Mouse (Mus musculus) midbrain, postnatal 0 days (tissue): ENCODE data around the gene Gamt. TPM values are rescaled to one million over a fixed set of nuclear protein-coding genes. Genes with fewer than 3 reads are reported as not detected.
A peak's percentile ranks its signal among the peaks of the same experiment; 100 is the strongest.

Experiments
- ATAC-seq: fragments of 200-750 bp; cut with Nextera tagmentation; 2 replicates; pipeline ENCODE4 v1.8.0; 2017; ENCODE audit warnings: moderate number of reproducible peaks, mild to moderate bottlenecking, moderate TSS enrichment, moderate library complexity; ENCODE audit not compliant: low FRiP score
- DNase-seq: peaks from one replicate; pipeline ENCODE4 v3.0.0-alpha.2; 2015; ENCODE audit warnings: low spot score
- H3K27ac ChIP-seq: fragments of 300-500 bp; sonication (generic); 2 replicates; pipeline ENCODE4 v1.5.1; 2014; ENCODE audit warnings: low read depth, mild to moderate bottlenecking, low read length, mixed read lengths
- H3K27me3 ChIP-seq: fragments of 300-500 bp; sonication (generic); 2 replicates; pipeline ENCODE4 v1.6.1; 2014; ENCODE audit warnings: low read length, control low read depth, mixed read lengths; ENCODE audit not compliant: insufficient read depth
- H3K36me3 ChIP-seq: fragments of 300-500 bp; sonication (generic); 2 replicates; pipeline ENCODE4 v1.6.1; 2014; ENCODE audit warnings: low read length, control low read depth, mixed read lengths; ENCODE audit not compliant: insufficient read depth
- H3K4me1 ChIP-seq: fragments of 300-500 bp; sonication (generic); 2 replicates; pipeline ENCODE4 v1.6.1; 2014; ENCODE audit warnings: mild to moderate bottlenecking, control low read depth, antibody characterized with exemption, low read length, mixed read lengths; ENCODE audit not compliant: insufficient read depth
- H3K4me2 ChIP-seq: fragments of 300-500 bp; sonication (generic); 2 replicates; pipeline ENCODE4 v1.6.1; 2014; ENCODE audit warnings: low read depth, mild to moderate bottlenecking, low read length, mixed read lengths; ENCODE audit not compliant: poor library complexity, severe bottlenecking
- H3K4me3 ChIP-seq: fragments of 300-500 bp; sonication (generic); 2 replicates; pipeline ENCODE4 v1.5.1; 2014; ENCODE audit warnings: low read depth, mild to moderate bottlenecking, low read length, moderate library complexity
- H3K9ac ChIP-seq: fragments of 300-500 bp; sonication (generic); replicated peaks from 2 replicates; pipeline ENCODE4 v1.6.1; 2014; ENCODE audit warnings: mild to moderate bottlenecking, low read length, moderate library complexity, mixed read lengths; ENCODE audit not compliant: poor library complexity, severe bottlenecking
- H3K9me3 ChIP-seq: fragments of 300-500 bp; sonication (generic); 2 replicates; pipeline ENCODE4 v1.6.1; 2016; ENCODE audit warnings: low read length, control low read depth
- CTCF ChIP-seq: IDR thresholded peaks from 2 replicates; pipeline ENCODE4 v1.5.1; 2016; ENCODE audit warnings: antibody characterized with exemption, mild to moderate bottlenecking
- WGBS: fragments of 180-500 bp; shearing (Covaris S2); extraction: QIAGEN DNeasy Blood & Tissue Kit; methylation state at CpG from one replicate; pipeline ENCODE4 v1.1.7; 2014; 5-methylcytosine and 5-hydroxymethylcytosine counted together
- polyA plus RNA-seq: library from polyadenylated mRNA; unstranded; fragments of >200 nt; fragmentation: Nextera tagmentation; extraction: Ambion mirVana; gene quantifications from 2 replicates; pipeline ENCODE4 v1.2.1, GENCODE M21; 2015
- total RNA-seq: library from RNA; depleted of rRNA; stranded (reverse); fragments of >200 nt; gene quantifications from 2 replicates; pipeline ENCODE4 v1.2.3, GENCODE M21; 2014

Gene Gamt
- total and polyA plus RNA-seq, 2 experiments from 2014 or later = 14.3 to 16.8 TPM

DNA sequence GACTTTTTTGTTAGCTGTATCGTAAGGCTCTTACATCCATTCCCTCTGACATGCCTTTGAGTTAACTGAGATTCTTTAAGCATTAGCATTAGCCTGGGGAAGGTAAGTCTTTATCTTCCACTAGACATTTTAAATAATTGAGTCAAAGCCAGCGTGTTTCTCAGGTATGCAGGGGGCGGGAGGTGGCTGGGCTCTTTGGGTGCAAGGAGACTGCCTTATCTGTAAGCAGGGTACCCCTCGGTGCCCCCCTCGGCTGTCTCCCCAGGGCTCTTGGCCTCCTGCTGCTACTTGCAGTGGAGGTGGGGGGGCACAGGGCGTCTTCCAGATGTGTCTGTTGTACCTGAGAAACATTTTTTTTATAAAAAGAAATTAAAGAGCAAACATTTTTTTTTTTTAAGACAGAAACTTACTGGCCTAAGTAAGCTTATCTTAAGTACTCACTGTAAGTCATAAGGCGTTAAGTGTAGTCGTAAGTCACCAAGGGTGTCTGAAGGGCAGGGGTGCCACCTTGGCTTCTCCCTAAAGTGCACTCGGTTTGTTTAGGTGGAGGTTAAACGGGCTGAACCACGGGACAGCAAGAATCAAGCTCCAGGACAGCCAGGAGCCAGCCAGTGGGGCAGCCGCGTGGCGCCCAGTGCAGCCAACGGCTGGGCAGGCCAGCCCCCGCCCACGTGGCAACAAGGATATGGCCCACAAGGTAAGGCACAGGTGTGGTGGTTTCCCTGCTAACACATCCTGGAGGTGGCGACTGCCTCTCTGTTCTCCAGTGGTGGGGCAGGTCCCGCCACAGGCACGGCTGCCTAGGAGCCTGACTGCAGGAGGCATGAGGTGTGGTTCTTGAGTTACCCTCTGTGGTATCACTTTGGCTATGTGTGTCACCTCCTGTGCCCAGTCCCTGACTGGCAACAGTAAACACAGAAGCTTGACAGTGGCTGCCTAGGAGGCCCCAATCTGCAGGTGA, 21.9 kb upstream of the Gamt start:
- H3K4me3 ChIP-seq = no peak overlapping the region
- DNase-seq (no peak), ATAC-seq (no peak)
- H3K36me3 ChIP-seq = peaks cover 79% of the 10 kb centered on the region
- TF ChIP-seq CTCF = no peak
- no peak overlapping the region for H3K4me2 ChIP-seq
- no peaks in the 10 kb centered on the region for H3K4me1 ChIP-seq
- no peaks in the 10 kb centered on the region for H3K27me3 ChIP-seq
- 0 out of 2 replicates have a peak overlapping the region, but pooled peaks have one; percentile 13 for H3K9ac ChIP-seq
- no peak overlapping the region for H3K27ac ChIP-seq
- 89% methylated on average over 19 of the region's 20 CpGs for WGBS
- H3K9me3 ChIP-seq = no peaks in the 10 kb centered on the region

DNA sequence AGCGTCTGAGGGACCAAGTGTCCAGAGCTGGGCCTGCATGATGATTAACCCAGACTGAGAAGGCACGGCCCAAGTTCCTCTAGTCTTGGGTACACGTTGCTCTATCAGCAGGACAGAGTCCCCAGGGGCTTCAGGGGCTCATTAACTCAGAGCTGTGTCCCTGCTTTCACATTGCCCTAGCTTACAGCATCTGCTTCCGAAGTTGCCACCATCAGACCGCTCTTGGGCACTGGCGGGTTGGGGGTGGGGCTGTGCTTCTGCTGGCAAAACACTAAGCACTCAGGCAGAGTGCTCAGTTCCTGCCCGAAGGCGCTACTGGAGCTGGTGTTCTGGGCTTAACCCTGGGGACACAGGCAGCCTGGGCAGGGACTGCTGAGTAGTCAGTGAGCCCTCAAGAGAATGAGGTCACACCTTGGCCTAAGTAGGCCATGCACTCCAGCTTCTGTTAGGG, 21.1 kb upstream of the Gamt start:
- Histone ChIP-seq H3K4me2 (no peak overlapping the region), H3K4me3 (no peak overlapping the region), H3K36me3 (peaks cover 79% of the 10 kb centered on the region), H3K9me3 (no peaks in the 10 kb centered on the region), H3K27me3 (no peaks in the 10 kb centered on the region), H3K27ac (no peak overlapping the region), H3K9ac (0 out of 2 replicates have a peak overlapping the region, but pooled peaks have one; percentile 13), H3K4me1 (no peaks in the 10 kb centered on the region)
- no peak for TF ChIP-seq CTCF
- ATAC-seq (no peak), DNase-seq (peak; percentile 49)
- WGBS = 62% methylated on average over 8 of the region's 8 CpGs

DNA sequence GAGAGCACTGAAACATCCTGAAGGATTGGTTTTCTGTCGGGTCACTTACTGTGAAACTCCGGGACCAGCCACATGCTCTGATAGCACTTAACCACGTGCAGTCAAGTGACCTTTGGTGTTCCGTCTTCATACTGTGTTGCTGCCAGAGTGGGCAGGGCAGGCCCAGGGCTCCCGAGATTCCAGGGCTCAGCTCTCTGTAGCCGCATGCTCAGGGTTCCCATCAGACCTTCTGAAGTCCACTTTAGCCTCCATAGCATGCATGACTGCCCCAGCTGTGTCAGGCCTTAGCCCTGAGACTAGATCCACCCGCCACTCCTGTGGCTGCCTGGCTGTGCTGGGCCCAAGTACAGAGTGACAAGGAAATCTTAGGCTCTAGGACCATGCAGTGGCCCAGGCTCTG, 20.5 kb upstream of the Gamt start:
- Histone ChIP-seq H3K9me3 (no peaks in the 10 kb centered on the region), H3K27me3 (no peaks in the 10 kb centered on the region), H3K27ac (no peak overlapping the region), H3K4me1 (no peaks in the 10 kb centered on the region), H3K4me2 (no peak overlapping the region), H3K4me3 (no peak overlapping the region), H3K9ac (no peak overlapping the region), H3K36me3 (peaks cover 75% of the 10 kb centered on the region)
- ATAC-seq (no peak), DNase-seq (no peak)
- TF ChIP-seq CTCF = no peak
- 85% methylated on average over 7 of the region's 7 CpGs for WGBS

DNA sequence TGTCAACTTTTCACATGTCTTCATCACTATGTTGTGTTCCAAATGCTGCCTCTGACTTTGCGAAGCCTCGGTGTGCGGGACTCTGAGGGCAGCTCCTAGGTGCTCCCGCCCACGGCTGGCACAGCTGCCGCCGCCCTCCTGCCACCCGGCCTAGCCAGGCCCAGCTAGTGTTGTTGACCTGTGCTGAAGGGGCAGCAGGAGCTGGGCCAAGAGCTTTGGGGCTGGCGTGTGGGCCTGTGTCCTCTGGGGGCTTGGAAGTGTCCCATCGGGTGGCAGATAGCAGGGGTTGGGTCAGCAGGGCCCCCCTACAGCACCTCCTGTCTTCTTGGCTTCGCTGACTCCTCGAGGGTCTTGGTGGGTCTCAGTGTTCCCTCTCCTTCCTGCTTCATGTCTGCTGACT, 18.5 kb upstream of the Gamt start:
- H3K9ac ChIP-seq = no peak overlapping the region
- no peaks in the 10 kb centered on the region for H3K27me3 ChIP-seq
- H3K4me2 ChIP-seq = no peak overlapping the region
- no peaks in the 10 kb centered on the region for H3K4me1 ChIP-seq
- no peaks in the 10 kb centered on the region for H3K9me3 ChIP-seq
- no peak for DNase-seq
- peaks cover 70% of the 10 kb centered on the region for H3K36me3 ChIP-seq
- ATAC-seq = no peak
- no peak for TF ChIP-seq CTCF
- H3K4me3 ChIP-seq = no peak overlapping the region
- H3K27ac ChIP-seq = no peak overlapping the region
- 92% methylated on average over 12 of the region's 12 CpGs for WGBS

DNA sequence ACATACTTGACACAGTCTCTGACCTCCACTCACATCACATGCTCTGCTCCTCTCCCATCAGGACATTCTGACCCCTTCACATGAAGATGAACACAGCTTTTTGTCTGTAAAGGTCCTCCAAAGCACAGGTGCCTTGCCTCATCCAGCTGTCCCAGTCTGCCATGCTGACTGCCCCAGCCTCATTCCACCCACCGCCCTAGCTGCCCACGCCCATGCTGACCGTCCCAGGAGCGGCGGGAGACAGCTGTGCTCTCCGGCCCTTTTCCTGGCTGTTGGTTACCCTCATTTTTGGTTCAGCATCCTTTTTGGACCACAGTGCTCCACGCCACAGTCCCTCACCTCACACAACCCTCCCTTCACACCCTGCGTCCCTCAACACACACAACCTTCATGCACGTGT, 17.6 kb upstream of the Gamt start:
- Histone ChIP-seq H3K4me3 (no peak overlapping the region), H3K4me2 (no peak overlapping the region), H3K9me3 (no peaks in the 10 kb centered on the region), H3K9ac (no peak overlapping the region), H3K36me3 (peaks cover 65% of the 10 kb centered on the region), H3K4me1 (no peaks in the 10 kb centered on the region), H3K27ac (no peak overlapping the region), H3K27me3 (no peaks in the 10 kb centered on the region)
- whole genome bisulfite sequencing = 95% methylated on average over 9 of the region's 9 CpGs
- no peak for DNase-seq
- TF ChIP-seq CTCF = no peak
- no peak for ATAC-seq

DNA sequence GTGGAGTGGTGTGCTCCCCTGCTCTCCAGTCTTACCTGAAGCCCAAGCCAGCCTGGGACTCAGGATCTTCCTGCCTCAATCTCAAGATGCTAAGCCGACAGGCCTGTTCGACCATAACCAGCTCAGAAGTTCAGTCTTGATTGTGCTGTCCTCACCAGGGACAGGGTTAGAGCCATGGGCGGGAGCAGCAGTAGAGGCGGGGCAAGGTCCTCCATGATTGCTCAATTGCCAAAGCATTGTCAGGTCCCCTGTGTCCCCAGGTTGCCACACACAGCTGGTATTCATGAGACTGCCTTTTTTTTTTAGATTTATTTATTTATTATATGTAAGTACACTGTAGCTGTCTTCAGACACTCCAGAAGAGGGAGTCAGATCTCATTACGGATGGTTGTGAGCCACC, 15.4 kb upstream of the Gamt start:
- 87% methylated on average over 5 of the region's 5 CpGs for WGBS
- H3K36me3 ChIP-seq = peaks cover 56% of the 10 kb centered on the region
- no peak for TF ChIP-seq CTCF

More for the DNA sequence above, 15.4 kb upstream of the Gamt start:
- no peaks in the 10 kb centered on the region for H3K4me1 ChIP-seq
- DNase-seq = no peak
- H3K9me3 ChIP-seq = no peaks in the 10 kb centered on the region
- no peaks in the 10 kb centered on the region for H3K27me3 ChIP-seq
- H3K4me2 ChIP-seq = no peak overlapping the region
- no peak overlapping the region for H3K4me3 ChIP-seq
- no peak for ATAC-seq
- no peak overlapping the region for H3K9ac ChIP-seq
- H3K27ac ChIP-seq = no peak overlapping the region
